17 mouse cellular contexts compared by ENCODE assay signal in the genomic region with DNA sequence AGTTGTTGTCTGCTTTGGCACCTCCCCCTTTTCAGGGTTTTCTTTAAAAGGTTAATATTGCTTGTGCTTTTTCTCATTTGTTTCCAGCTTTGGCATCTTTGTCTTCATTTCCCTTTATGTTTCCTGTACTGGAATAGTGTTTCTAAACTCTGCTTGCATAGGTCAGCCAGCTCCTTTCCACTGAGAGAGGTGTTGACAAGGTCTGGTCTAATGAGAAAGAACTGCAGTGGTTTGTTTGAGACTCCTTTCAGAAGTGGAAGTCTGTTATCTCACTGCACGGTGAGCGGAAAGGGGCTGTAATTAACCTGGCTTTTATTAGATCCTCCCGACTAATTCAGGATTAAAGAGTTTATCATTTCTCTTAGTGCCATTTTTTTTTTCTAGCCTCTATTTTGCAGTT. TPM values are rescaled to one million over a fixed set of nuclear protein-coding genes. Genes with fewer than 3 reads are reported as not detected.
DNase-seq lines count a peak whose midpoint lies in the region; ATAC-seq and TF ChIP-seq lines count a peak whose summit lies in the region.
"Had no signal": no experiment of that assay in that cellular context is flagged by ENCODE, and none has a peak within 500 bp of the region (broad histone marks: within the 10 kb centered on the region; RNA-seq: fewer than 3 reads in every experiment).

No protein-coding gene starts in this region.

- no peak for DNase-seq in embryonic facial prominence, embryonic 10.5 days (ENCODE audit: low spot score)
- no peak for DNase-seq in heart, postnatal 25 days (ENCODE audit: low spot score)
- DNase-seq in limb, embryonic 10.5 days (ENCODE audit: low spot score), result no peak
- no peak for DNase-seq in embryo, embryonic 10.5 days (ENCODE audit: low spot score)
- DNase-seq in lung, adult 2 months, result no peak
- DNase-seq: cerebellum, adult 9-10 months; gastrocnemius, postnatal 14 days; kidney, adult 9 months; layer of hippocampus, adult 9-11 months had no signal

- H3K9ac ChIP-seq in embryonic facial prominence, embryonic 15.5 days, result no peak overlapping the region
- no peak overlapping the region for H3K9ac ChIP-seq in heart, embryonic 11.5 days (ENCODE audit: low read depth, low read length)
- no peak overlapping the region for H3K9ac ChIP-seq in limb, embryonic 13.5 days
- H3K9ac ChIP-seq: embryonic facial prominence, embryonic 12.5 days; intestine, embryonic 15.5 days; liver, embryonic 13.5 days; lung, embryonic 15.5 days had no signal

- H3K4me1 ChIP-seq in embryonic facial prominence, embryonic 15.5 days, result peaks cover 67% of the 10 kb centered on the region
- H3K4me1 ChIP-seq in embryonic facial prominence, embryonic 10.5 days, result peaks cover 94% of the 10 kb centered on the region
- H3K4me1 ChIP-seq in heart, embryonic 11.5 days (ENCODE audit: control insufficient read depth, insufficient read depth, low read length), result peaks cover 77% of the 10 kb centered on the region
- H3K4me1 ChIP-seq in limb, embryonic 13.5 days, result peaks cover 92% of the 10 kb centered on the region
- peaks cover 93% of the 10 kb centered on the region for H3K4me1 ChIP-seq in limb, embryonic 10.5 days
- peaks cover 38% of the 10 kb centered on the region for H3K4me1 ChIP-seq in lung, adult 2 months (ENCODE audit: control insufficient read depth, insufficient read depth, low read length)

- WGBS in embryonic facial prominence, embryonic 15.5 days, result 60% methylated on average over 3 of the region's 3 CpGs
- whole genome bisulfite sequencing in embryonic facial prominence, embryonic 10.5 days, result 79% methylated on average over 3 of the region's 3 CpGs
- WGBS in heart, embryonic 11.5 days (ENCODE audit: insufficient replicate concordance), result 20% methylated on average over 3 of the region's 3 CpGs
- 41% methylated on average over 3 of the region's 3 CpGs for WGBS in limb, embryonic 13.5 days
- 47% methylated on average over 3 of the region's 3 CpGs for WGBS in limb, embryonic 10.5 days
- 27% methylated on average over 3 of the region's 3 CpGs for WGBS in lung, adult 2 months

- H3K27ac ChIP-seq in embryonic facial prominence, embryonic 15.5 days (replicated peaks), result 0 out of 2 replicates have a peak overlapping the region, but pooled peaks have one; percentile 17
- H3K27ac ChIP-seq in embryonic facial prominence, embryonic 10.5 days (replicated peaks), result no peak overlapping the region
- H3K27ac ChIP-seq in heart, embryonic 11.5 days (ENCODE audit: low read depth, low read length), result peak overlapping the region; percentile 31
- H3K27ac ChIP-seq in limb, embryonic 13.5 days, result peak overlapping the region; percentile 10; the same call in 1 of the 2 replicates
- no peak overlapping the region for H3K27ac ChIP-seq in limb, embryonic 10.5 days
- H3K27ac ChIP-seq: embryonic facial prominence, embryonic 12.5 days; intestine, embryonic 15.5 days; lung, embryonic 15.5 days had no signal

- intact Hi-C loops in heart, postnatal 25 days (cut with DNase I), result no loop called here

- H3K4me2 ChIP-seq in embryonic facial prominence, embryonic 15.5 days (replicated peaks), result no peak overlapping the region
- peak overlapping the region; percentile 23; the same call in 1 of the 2 replicates for H3K4me2 ChIP-seq in heart, embryonic 11.5 days
- H3K4me2 ChIP-seq in limb, embryonic 13.5 days (replicated peaks), result no peak overlapping the region
- H3K4me2 ChIP-seq: embryonic facial prominence, embryonic 12.5 days; intestine, embryonic 15.5 days; lung, embryonic 15.5 days; midbrain, embryonic 11.5 days had no signal

- ATAC-seq in embryonic facial prominence, embryonic 15.5 days (ENCODE audit: insufficient number of reproducible peaks, low FRiP score, low TSS enrichment, low read depth), result no peak
- no peak for ATAC-seq in heart, embryonic 11.5 days (replicated peaks; ENCODE audit: insufficient number of reproducible peaks, low FRiP score, low TSS enrichment)
- ATAC-seq in limb, embryonic 13.5 days (ENCODE audit: low FRiP score, low read depth), result no peak

- no peaks in the 10 kb centered on the region for H3K36me3 ChIP-seq in embryonic facial prominence, embryonic 15.5 days
- no peaks in the 10 kb centered on the region for H3K36me3 ChIP-seq in embryonic facial prominence, embryonic 10.5 days (replicated peaks)
- H3K36me3 ChIP-seq in heart, embryonic 11.5 days (ENCODE audit: control insufficient read depth, insufficient read depth, low read length), result no peaks in the 10 kb centered on the region
- H3K36me3 ChIP-seq in limb, embryonic 13.5 days, result no peaks in the 10 kb centered on the region
- no peaks in the 10 kb centered on the region for H3K36me3 ChIP-seq in limb, embryonic 10.5 days
- H3K36me3 ChIP-seq: embryonic facial prominence, embryonic 12.5 days; intestine, embryonic 15.5 days; liver, embryonic 13.5 days; lung, embryonic 15.5 days had no signal

- H3K4me3 ChIP-seq in embryonic facial prominence, embryonic 15.5 days (replicated peaks), result no peak overlapping the region
- no peak overlapping the region for H3K4me3 ChIP-seq in embryonic facial prominence, embryonic 10.5 days
- H3K4me3 ChIP-seq in heart, embryonic 11.5 days (ENCODE audit: low read depth, low read length), result no peak overlapping the region
- H3K4me3 ChIP-seq in limb, embryonic 13.5 days, result no peak overlapping the region
- no peak overlapping the region for H3K4me3 ChIP-seq in limb, embryonic 10.5 days
- no peak overlapping the region for H3K4me3 ChIP-seq in lung, adult 2 months (replicated peaks; ENCODE audit: extremely low read depth, low read depth, low read length)
- H3K4me3 ChIP-seq: embryonic facial prominence, embryonic 12.5 days; intestine, embryonic 15.5 days; liver, embryonic 13.5 days; lung, embryonic 15.5 days had no signal

- no peaks in the 10 kb centered on the region for H3K27me3 ChIP-seq in embryonic facial prominence, embryonic 15.5 days
- no peaks in the 10 kb centered on the region for H3K27me3 ChIP-seq in embryonic facial prominence, embryonic 10.5 days (replicated peaks; ENCODE audit: low read depth, poor library complexity, severe bottlenecking)
- no peaks in the 10 kb centered on the region for H3K27me3 ChIP-seq in heart, embryonic 11.5 days (ENCODE audit: control insufficient read depth, insufficient read depth, low read length)
- no peaks in the 10 kb centered on the region for H3K27me3 ChIP-seq in limb, embryonic 13.5 days
- no peaks in the 10 kb centered on the region for H3K27me3 ChIP-seq in limb, embryonic 10.5 days (ENCODE audit: low read depth, poor library complexity, severe bottlenecking)
- H3K27me3 ChIP-seq: embryonic facial prominence, embryonic 12.5 days; intestine, embryonic 15.5 days; liver, embryonic 13.5 days; lung, embryonic 15.5 days had no signal

- no peak for TF ChIP-seq CTCF in lung, adult 2 months (IDR thresholded peaks at IDR 0.05; ENCODE audit: insufficient read depth, low read length)

- H3K9me3 ChIP-seq in embryonic facial prominence, embryonic 15.5 days (replicated peaks), result no peaks in the 10 kb centered on the region
- H3K9me3 ChIP-seq in embryonic facial prominence, embryonic 10.5 days, result no peaks in the 10 kb centered on the region
- H3K9me3 ChIP-seq in heart, embryonic 11.5 days (replicated peaks; ENCODE audit: control insufficient read depth, low read length), result no peaks in the 10 kb centered on the region
- H3K9me3 ChIP-seq in limb, embryonic 13.5 days, result no peaks in the 10 kb centered on the region
- no peaks in the 10 kb centered on the region for H3K9me3 ChIP-seq in limb, embryonic 10.5 days (replicated peaks)
- H3K9me3 ChIP-seq: embryonic facial prominence, embryonic 12.5 days; intestine, embryonic 15.5 days; liver, embryonic 13.5 days; lung, embryonic 15.5 days had no signal

- TF ChIP-seq POLR2A in lung, adult 2 months (IDR thresholded peaks at IDR 0.05; ENCODE audit: borderline replicate concordance, extremely low read depth, low read depth, low read length), result no peak

RNA-seq across cellular contexts. Expression of a gene that starts 49.9 kb away (rescaled TPM):
- polyA plus RNA-seq in embryonic facial prominence, embryonic 15.5 days (2015; fragmentation: Nextera tagmentation; extraction: Ambion mirVana), result 34.4 and 41.3 TPM in 2 replicates
- polyA plus RNA-seq in embryonic facial prominence, embryonic 10.5 days (2016; fragmentation: Nextera tagmentation; extraction: Ambion mirVana), result 37.6 and 41.4 TPM in 2 replicates
- 19.4 and 23.7 TPM in 2 replicates for polyA plus RNA-seq in heart, embryonic 11.5 days (2014; fragmentation: Nextera tagmentation; extraction: Ambion mirVana)
- 100 to 1,000 TPM; 155 to 174 TPM for total RNA-seq in heart, postnatal 25 days (2021)
- polyA plus RNA-seq in limb, embryonic 13.5 days (2015; fragmentation: Nextera tagmentation; extraction: Ambion mirVana), result 49.3 and 54.9 TPM in 2 replicates
- 33.8 and 45.4 TPM in 2 replicates for polyA plus RNA-seq in limb, embryonic 10.5 days (2016; fragmentation: Nextera tagmentation; extraction: Ambion mirVana)
- 80.4 and 94.7 TPM in 2 replicates for polyA plus RNA-seq in lung, adult 2 months (2012; rRNA removed)

Comparison
In these comparisons a context has a peak if more than half of its experiments do, and no peak if none do; other contexts are left out.
1. H3K27ac ChIP-seq: peak in embryonic facial prominence, embryonic 15.5 days (single experiment), heart, embryonic 11.5 days (single experiment) and limb, embryonic 13.5 days (single experiment); none in embryonic facial prominence, embryonic 10.5 days (single experiment) and limb, embryonic 10.5 days (single experiment).